In genomic region chr11:51635127-51635524, GRCm38 (mm10) we compare ENCODE assay signal across 8 mouse cellular contexts. TPM values are rescaled to one million over a fixed set of nuclear protein-coding genes. Genes with fewer than 3 reads are reported as not detected.
A peak's percentile ranks its signal among the peaks of the same experiment; 100 is the strongest.
DNase-seq lines count a peak whose midpoint lies in the region; ATAC-seq and TF ChIP-seq lines count a peak whose summit lies in the region.

No protein-coding gene starts in this region.

- H3K9me3 ChIP-seq in embryonic facial prominence, embryonic 10.5 days: no peaks in the 10 kb centered on the region
- H3K9me3 ChIP-seq in hindbrain, postnatal 0 days (ENCODE audit: low read length): no peaks in the 10 kb centered on the region
- H3K9me3 ChIP-seq in midbrain, embryonic 16.5 days (replicated peaks; ENCODE audit: control insufficient read depth, low read length, poor library complexity, severe bottlenecking): no peaks in the 10 kb centered on the region

- peak overlapping the region; percentile 92 for H3K27ac ChIP-seq in layer of hippocampus, adult 2 months
- H3K27ac ChIP-seq in embryonic facial prominence, embryonic 10.5 days (replicated peaks): peak overlapping the region; percentile 86
- peak overlapping the region; percentile 73; the same call in 1 of the 2 replicates for H3K27ac ChIP-seq in hindbrain, postnatal 0 days
- H3K27ac ChIP-seq in midbrain, embryonic 16.5 days (ENCODE audit: low read length): peak overlapping the region; percentile 79

- no peak for TF ChIP-seq CTCF in layer of hippocampus, adult 2 months (conservative IDR thresholded peaks at IDR 0.05)
- TF ChIP-seq CTCF in hindbrain, postnatal 0 days (IDR thresholded peaks at IDR 0.05; ENCODE audit: low read depth): no peak

- H3K4me3 ChIP-seq in layer of hippocampus, adult 2 months: peak overlapping the region; percentile 82
- peak overlapping the region; percentile 90 for H3K4me3 ChIP-seq in embryonic facial prominence, embryonic 10.5 days
- peak overlapping the region; percentile 84 for H3K4me3 ChIP-seq in hindbrain, postnatal 0 days (ENCODE audit: low read length)
- H3K4me3 ChIP-seq in midbrain, embryonic 16.5 days (ENCODE audit: low read depth, low read length): peak overlapping the region; percentile 75

- H3K4me1 ChIP-seq in embryonic facial prominence, embryonic 10.5 days: peaks cover 30% of the 10 kb centered on the region
- peaks cover 12% of the 10 kb centered on the region for H3K4me1 ChIP-seq in hindbrain, postnatal 0 days (ENCODE audit: insufficient read depth, low read length)
- peaks cover 15% of the 10 kb centered on the region for H3K4me1 ChIP-seq in midbrain, embryonic 16.5 days (ENCODE audit: control insufficient read depth, insufficient read depth, low read length)

- ATAC-seq in hindbrain, postnatal 0 days: no peak
- peak; percentile 2; the same call in 1 of the 2 replicates for ATAC-seq in midbrain, embryonic 16.5 days
- no peak for ATAC-seq in cerebellum, adult (ENCODE audit: insufficient number of reproducible peaks, low FRiP score, low TSS enrichment)

- DNase-seq in layer of hippocampus, adult 2 months (ENCODE audit: low spot score in 2 of 2): no peak
- no peak for DNase-seq in layer of hippocampus, adult 8-10 months (ENCODE audit: low spot score in 2 of 2)
- DNase-seq in embryonic facial prominence, embryonic 10.5 days (ENCODE audit: low spot score): no peak
- DNase-seq in hindbrain, postnatal 0 days (ENCODE audit: low spot score): no peak
- DNase-seq in cerebellum, adult 11 months: no peak
- DNase-seq in ovary, postnatal 36 days (ENCODE audit: low spot score): no peak

- 21% methylated on average over 6 of the region's 6 CpGs for WGBS in embryonic facial prominence, embryonic 10.5 days
- 17% methylated on average over 6 of the region's 6 CpGs for WGBS in hindbrain, postnatal 0 days
- 17% methylated on average over 6 of the region's 6 CpGs for WGBS in midbrain, embryonic 16.5 days

- no peaks in the 10 kb centered on the region for H3K27me3 ChIP-seq in embryonic facial prominence, embryonic 10.5 days (replicated peaks; ENCODE audit: low read depth, poor library complexity, severe bottlenecking)
- H3K27me3 ChIP-seq in hindbrain, postnatal 0 days (ENCODE audit: insufficient read depth, low read length): no peaks in the 10 kb centered on the region
- no peaks in the 10 kb centered on the region for H3K27me3 ChIP-seq in midbrain, embryonic 16.5 days (ENCODE audit: control insufficient read depth, insufficient read depth, low read depth, low read length)

- peak overlapping the region; percentile 76 for H3K9ac ChIP-seq in hindbrain, postnatal 0 days (replicated peaks; ENCODE audit: low read length)
- peak overlapping the region; percentile 82 for H3K9ac ChIP-seq in midbrain, embryonic 16.5 days (ENCODE audit: low read depth, low read length)

- H3K36me3 ChIP-seq in embryonic facial prominence, embryonic 10.5 days (replicated peaks): 0 out of 2 replicates have a peak, but pooled peaks cover 5% of the 10 kb centered on the region
- H3K36me3 ChIP-seq in hindbrain, postnatal 0 days (ENCODE audit: insufficient read depth, low read length): no peaks in the 10 kb centered on the region
- no peaks in the 10 kb centered on the region for H3K36me3 ChIP-seq in midbrain, embryonic 16.5 days (ENCODE audit: control insufficient read depth, insufficient read depth, low read length)

- peak overlapping the region; percentile 84 for H3K4me2 ChIP-seq in hindbrain, postnatal 0 days (ENCODE audit: low read depth, low read length)
- H3K4me2 ChIP-seq in midbrain, embryonic 16.5 days (ENCODE audit: low read length): peak overlapping the region; percentile 78

RNA-seq across cellular contexts. Expression of gene Rmnd5b, which starts 0.6 kb away (rescaled TPM):
- total RNA-seq in layer of hippocampus, adult 2 months (2021): 10 to 100 TPM; 59.8 to 65.2 TPM
- 10 to 100 TPM; 52.4 to 58.6 (median 55.4) TPM for total RNA-seq in layer of hippocampus, adult 8-10 months (2022)
- 32.7 and 38.1 TPM in 2 replicates for polyA plus RNA-seq in embryonic facial prominence, embryonic 10.5 days (2016; fragmentation: Nextera tagmentation; extraction: Ambion mirVana)
- total RNA-seq in hindbrain, postnatal 0 days (2014; rRNA removed): 81.3 and 99.9 TPM in 2 replicates
- 60.9 and 63.8 TPM in 2 replicates for polyA plus RNA-seq in hindbrain, postnatal 0 days (2015; fragmentation: Nextera tagmentation; extraction: Ambion mirVana)
- polyA plus RNA-seq in midbrain, embryonic 16.5 days (2015; fragmentation: Nextera tagmentation; extraction: Ambion mirVana): 80.0 and 82.7 TPM in 2 replicates

RNA-seq across cellular contexts. Expression of gene N4bp3, which starts 15.5 kb away (rescaled TPM):
- total RNA-seq in layer of hippocampus, adult 2 months (2021): 10 to 100 TPM; 11.3 to 16.4 TPM
- 10 to 100 TPM; 15.0 to 18.9 (median 15.7) TPM for total RNA-seq in layer of hippocampus, adult 8-10 months (2022)
- polyA plus RNA-seq in embryonic facial prominence, embryonic 10.5 days (2016; fragmentation: Nextera tagmentation; extraction: Ambion mirVana): 15.8 and 17.4 TPM in 2 replicates
- total RNA-seq in hindbrain, postnatal 0 days (2014; rRNA removed): 48.0 and 55.6 TPM in 2 replicates
- polyA plus RNA-seq in hindbrain, postnatal 0 days (2015; fragmentation: Nextera tagmentation; extraction: Ambion mirVana): 29.0 and 30.3 TPM in 2 replicates
- 19.6 and 22.3 TPM in 2 replicates for polyA plus RNA-seq in midbrain, embryonic 16.5 days (2015; fragmentation: Nextera tagmentation; extraction: Ambion mirVana)

RNA-seq across cellular contexts. Expression of gene Nhp2, which starts 15.6 kb away (rescaled TPM):
- 10 to 100 TPM; 41.7 to 48.2 TPM for total RNA-seq in layer of hippocampus, adult 2 months (2021)
- 10 to 100 TPM; 31.8 to 48.9 (median 42.3) TPM for total RNA-seq in layer of hippocampus, adult 8-10 months (2022)
- polyA plus RNA-seq in embryonic facial prominence, embryonic 10.5 days (2016; fragmentation: Nextera tagmentation; extraction: Ambion mirVana): 260 and 276 TPM in 2 replicates
- 43.9 and 60.8 TPM in 2 replicates for total RNA-seq in hindbrain, postnatal 0 days (2014; rRNA removed)
- polyA plus RNA-seq in hindbrain, postnatal 0 days (2015; fragmentation: Nextera tagmentation; extraction: Ambion mirVana): 105 and 109 TPM in 2 replicates
- 83.7 and 85.9 TPM in 2 replicates for polyA plus RNA-seq in midbrain, embryonic 16.5 days (2015; fragmentation: Nextera tagmentation; extraction: Ambion mirVana)

RNA-seq across cellular contexts. Expression of gene D930048N14Rik, which starts 15.6 kb away (rescaled TPM):
- 1 to 10 TPM; 1.4 to 2.4 TPM for total RNA-seq in layer of hippocampus, adult 2 months (2021)
- total RNA-seq in layer of hippocampus, adult 8-10 months (2022): 1 to 10 TPM; 1.3 to 2.5 (median 2.0) TPM
- 1.6 and 2.4 TPM in 2 replicates for polyA plus RNA-seq in embryonic facial prominence, embryonic 10.5 days (2016; fragmentation: Nextera tagmentation; extraction: Ambion mirVana)
- 0.75 and 2.3 TPM in 2 replicates for total RNA-seq in hindbrain, postnatal 0 days (2014; rRNA removed)
- 1.1 and 1.4 TPM in 2 replicates for polyA plus RNA-seq in hindbrain, postnatal 0 days (2015; fragmentation: Nextera tagmentation; extraction: Ambion mirVana)
- 1.2 TPM in 2 replicates for polyA plus RNA-seq in midbrain, embryonic 16.5 days (2015; fragmentation: Nextera tagmentation; extraction: Ambion mirVana)

RNA-seq across cellular contexts. Expression of gene Hnrnpab, which starts 28.5 kb away (rescaled TPM):
- total RNA-seq in layer of hippocampus, adult 2 months (2021): 100 to 1,000 TPM; 149 to 155 TPM
- total RNA-seq in layer of hippocampus, adult 8-10 months (2022): 100 to 1,000 TPM; 123 to 152 (median 135) TPM
- 636 and 666 TPM in 2 replicates for polyA plus RNA-seq in embryonic facial prominence, embryonic 10.5 days (2016; fragmentation: Nextera tagmentation; extraction: Ambion mirVana)
- total RNA-seq in hindbrain, postnatal 0 days (2014; rRNA removed): 212 and 258 TPM in 2 replicates
- polyA plus RNA-seq in hindbrain, postnatal 0 days (2015; fragmentation: Nextera tagmentation; extraction: Ambion mirVana): 229 and 231 TPM in 2 replicates
- 273 and 303 TPM in 2 replicates for polyA plus RNA-seq in midbrain, embryonic 16.5 days (2015; fragmentation: Nextera tagmentation; extraction: Ambion mirVana)
